Mouse (Mus musculus): Measurements from ENCODE around the gene Lrmda. TPM values are rescaled to one million over a fixed set of nuclear protein-coding genes. Genes with fewer than 3 reads are reported as not detected.
"Not testable (repeated sequence)": the region's sequence is repeated elsewhere in the genome, so short reads cannot be mapped to it uniquely, and the experiment has no call there.

Lrmda gene
- total RNA-seq, 2 experiments from 2014 or later: 6.8 to 9.1 TPM

- DNase-seq (ENCODE audit: low spot score in 2 of 2): no peak
Measured at GRCm38 (mm10) chr14:22576441-22576840, 556.9 kb downstream of the Lrmda start.

GRCm38 (mm10) chr14:22577411-22578037 lies 558.0 kb downstream of the Lrmda start:
- peak in 1 of 2 experiments; percentile 16 for DNase-seq (ENCODE audit: low spot score in 2 of 2)

GRCm38 (mm10) chr14:22578224-22578623 lies 558.7 kb downstream of the Lrmda start:
- DNase-seq (ENCODE audit: low spot score in 2 of 2): peak; percentile 88 to 90

GRCm38 (mm10) chr14:22578986-22579385 lies 559.5 kb downstream of the Lrmda start:
- no peak for DNase-seq (ENCODE audit: low spot score in 2 of 2)

GRCm38 (mm10) chr14:22582065-22582464 lies 562.6 kb downstream of the Lrmda start:
- no peak for DNase-seq (ENCODE audit: low spot score in 2 of 2)

GRCm38 (mm10) chr14:22586281-22586680 lies 566.8 kb downstream of the Lrmda start:
- DNase-seq (ENCODE audit: low spot score in 2 of 2): no peak

- DNase-seq (ENCODE audit: low spot score in 2 of 2): no peak
Measured at GRCm38 (mm10) chr14:22586796-22587195, 567.3 kb downstream of the Lrmda start.

- no peak for DNase-seq (ENCODE audit: low spot score in 2 of 2)
Measured at GRCm38 (mm10) chr14:22587285-22587957, 567.9 kb downstream of the Lrmda start.

- DNase-seq (ENCODE audit: low spot score in 2 of 2): no peak
Measured at GRCm38 (mm10) chr14:22587958-22588296, 568.4 kb downstream of the Lrmda start.

GRCm38 (mm10) chr14:22588394-22588793 lies 568.9 kb downstream of the Lrmda start:
- DNase-seq (ENCODE audit: low spot score in 2 of 2): not testable (repeated sequence)

GRCm38 (mm10) chr14:22589503-22590215 lies 570.1 kb downstream of the Lrmda start:
- no peak for DNase-seq (ENCODE audit: low spot score in 2 of 2)

GRCm38 (mm10) chr14:22591186-22591585 lies 571.7 kb downstream of the Lrmda start:
- no peak for DNase-seq (ENCODE audit: low spot score in 2 of 2)

GRCm38 (mm10) chr14:22597508-22597907 lies 578.0 kb downstream of the Lrmda start:
- no peak for DNase-seq (ENCODE audit: low spot score in 2 of 2)

- no peak for DNase-seq (ENCODE audit: low spot score in 2 of 2)
Measured at GRCm38 (mm10) chr14:22598638-22599037, 579.1 kb downstream of the Lrmda start.

- DNase-seq (ENCODE audit: low spot score in 2 of 2): no peak
Measured at GRCm38 (mm10) chr14:22600166-22600565, 580.7 kb downstream of the Lrmda start.

- DNase-seq (ENCODE audit: low spot score in 2 of 2): no peak
Measured at GRCm38 (mm10) chr14:22602308-22602707, 582.8 kb downstream of the Lrmda start.

GRCm38 (mm10) chr14:22608599-22608998 lies 589.1 kb downstream of the Lrmda start:
- no peak for DNase-seq (ENCODE audit: low spot score in 2 of 2)

- no peak for DNase-seq (ENCODE audit: low spot score in 2 of 2)
Measured at GRCm38 (mm10) chr14:22609261-22610245, 590.0 kb downstream of the Lrmda start.

GRCm38 (mm10) chr14:22611011-22611410 lies 591.5 kb downstream of the Lrmda start:
- no peak for DNase-seq (ENCODE audit: low spot score in 2 of 2)

GRCm38 (mm10) chr14:22620191-22620590 lies 600.7 kb downstream of the Lrmda start:
- DNase-seq (ENCODE audit: low spot score in 2 of 2): peak in 1 of 2 experiments; percentile 10

- DNase-seq (ENCODE audit: low spot score in 2 of 2): no peak
Measured at GRCm38 (mm10) chr14:22621941-22622340, 602.4 kb downstream of the Lrmda start.
